Mouse (Mus musculus) gastrocnemius, postnatal 10 days (tissue): ENCODE results near the gene Ly6g6e. TPM values are rescaled to one million over a fixed set of nuclear protein-coding genes. Genes with fewer than 3 reads are reported as not detected.
"Not testable (repeated sequence)": the region's sequence is repeated elsewhere in the genome, so short reads cannot be mapped to it uniquely, and the experiment has no call there.

Experiments used
- DNase-seq: peaks from one replicate; pipeline ENCODE4 v3.0.0; 2021; ENCODE audit warnings: mixed read lengths
- long read RNA-seq, 2 experiments: library from polyadenylated mRNA; stranded (forward); transcript quantifications; one replicate each; pipeline ENCODE4 v2.0.0; 2021
- total RNA-seq, 2 experiments: library from RNA; stranded (reverse); gene quantifications; 2 replicates each; pipeline ENCODE4 v1.2.3; 2021

Ly6g6e gene
- total RNA-seq = not detected
- long read RNA-seq, experiment 1 = 0 reads
- long read RNA-seq, experiment 2 = 0 reads

GRCm38 (mm10) chr17:35076507-35077176 is at the start of gene Ly6g6e:
Gene Ly6g6e, plus strand, starts transcription at chr17:35076902.
- no peak for DNase-seq

GRCm38 (mm10) chr17:35027277-35028068 is 49.2 kb upstream of the Ly6g6e start, which contains the start of gene Sapcd1:
Gene Sapcd1, minus strand, starts transcription at chr17:35028016.
- peak; percentile 80 for DNase-seq

GRCm38 (mm10) chr17:35028315-35028714 is 48.4 kb upstream of the Ly6g6e start:
- no peak for DNase-seq

GRCm38 (mm10) chr17:35029691-35030532 is 46.8 kb upstream of the Ly6g6e start:
- no peak for DNase-seq

- no peak for DNase-seq
Observed at GRCm38 (mm10) chr17:35031272-35031671, 45.4 kb upstream of the Ly6g6e start.

- DNase-seq = no peak
Observed at GRCm38 (mm10) chr17:35031880-35032279, 44.8 kb upstream of the Ly6g6e start.

GRCm38 (mm10) chr17:35032323-35032870 is 44.3 kb upstream of the Ly6g6e start:
- no peak for DNase-seq

- not testable (repeated sequence) for DNase-seq
Observed at GRCm38 (mm10) chr17:35033703-35034102, 43.0 kb upstream of the Ly6g6e start.

- DNase-seq = no peak
Observed at GRCm38 (mm10) chr17:35034896-35035295, 41.8 kb upstream of the Ly6g6e start.

GRCm38 (mm10) chr17:35039121-35039873 is 37.4 kb upstream of the Ly6g6e start:
- no peak for DNase-seq

- DNase-seq = no peak
Observed at GRCm38 (mm10) chr17:35043794-35044193, 32.9 kb upstream of the Ly6g6e start.

- no peak for DNase-seq
Observed at GRCm38 (mm10) chr17:35044904-35045806, 31.5 kb upstream of the Ly6g6e start.

- peak; percentile 51 for DNase-seq
Observed at GRCm38 (mm10) chr17:35045807-35046680, 30.7 kb upstream of the Ly6g6e start.

- peak; percentile 96 for DNase-seq
Observed at GRCm38 (mm10) chr17:35046681-35047455, 29.8 kb upstream of the Ly6g6e start, which contains the start of gene Msh5. Gene Msh5, minus strand, starts transcription at chr17:35046745.

GRCm38 (mm10) chr17:35047688-35048087 is 29.0 kb upstream of the Ly6g6e start:
- no peak for DNase-seq

GRCm38 (mm10) chr17:35048149-35048931 is 28.4 kb upstream of the Ly6g6e start:
- no peak for DNase-seq

- DNase-seq = no peak
Observed at GRCm38 (mm10) chr17:35048932-35049440, 27.7 kb upstream of the Ly6g6e start.
